Mouse (Mus musculus) urinary bladder, postnatal 4 days (tissue): ENCODE data around the gene Eef1akmt3.
A peak's percentile ranks its signal among the peaks of the same experiment; 100 is the strongest.

Source experiments
- DNase-seq, 2 experiments: peaks; one replicate each; pipeline ENCODE4 v3.0.0; 2021 to 2022; ENCODE audit warnings: low spot score in 2 of 2

Eef1akmt3 gene

GRCm38 (mm10) chr10:127001297-127001696 is 40.0 kb downstream of the Eef1akmt3 start:
- no peak for DNase-seq

DNA sequence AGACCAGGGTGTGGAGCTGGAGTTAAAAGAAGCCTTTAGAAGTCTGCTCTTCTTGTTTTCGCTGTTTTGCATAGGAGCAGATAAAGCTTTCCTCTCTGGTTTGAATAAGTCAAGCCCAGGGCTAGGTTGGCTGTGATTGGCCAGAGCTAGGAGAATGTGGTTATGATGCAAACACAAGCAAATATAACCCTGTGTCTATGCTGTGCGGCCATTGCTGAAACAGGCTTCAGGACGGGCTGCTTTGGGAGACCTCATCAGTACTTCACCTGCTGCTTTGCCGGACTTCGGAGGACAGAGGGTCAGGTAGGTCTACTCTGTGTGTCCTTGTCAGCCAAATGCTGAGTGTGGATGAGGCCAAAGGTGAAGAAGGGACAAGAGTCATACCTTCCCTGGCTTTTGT is 40.8 kb downstream of the Eef1akmt3 start, which contains the start of gene Avil:
TSS of gene Avil (plus strand) at position 181 of the 400 bp plus-strand sequence.
- no peak for DNase-seq

DNA sequence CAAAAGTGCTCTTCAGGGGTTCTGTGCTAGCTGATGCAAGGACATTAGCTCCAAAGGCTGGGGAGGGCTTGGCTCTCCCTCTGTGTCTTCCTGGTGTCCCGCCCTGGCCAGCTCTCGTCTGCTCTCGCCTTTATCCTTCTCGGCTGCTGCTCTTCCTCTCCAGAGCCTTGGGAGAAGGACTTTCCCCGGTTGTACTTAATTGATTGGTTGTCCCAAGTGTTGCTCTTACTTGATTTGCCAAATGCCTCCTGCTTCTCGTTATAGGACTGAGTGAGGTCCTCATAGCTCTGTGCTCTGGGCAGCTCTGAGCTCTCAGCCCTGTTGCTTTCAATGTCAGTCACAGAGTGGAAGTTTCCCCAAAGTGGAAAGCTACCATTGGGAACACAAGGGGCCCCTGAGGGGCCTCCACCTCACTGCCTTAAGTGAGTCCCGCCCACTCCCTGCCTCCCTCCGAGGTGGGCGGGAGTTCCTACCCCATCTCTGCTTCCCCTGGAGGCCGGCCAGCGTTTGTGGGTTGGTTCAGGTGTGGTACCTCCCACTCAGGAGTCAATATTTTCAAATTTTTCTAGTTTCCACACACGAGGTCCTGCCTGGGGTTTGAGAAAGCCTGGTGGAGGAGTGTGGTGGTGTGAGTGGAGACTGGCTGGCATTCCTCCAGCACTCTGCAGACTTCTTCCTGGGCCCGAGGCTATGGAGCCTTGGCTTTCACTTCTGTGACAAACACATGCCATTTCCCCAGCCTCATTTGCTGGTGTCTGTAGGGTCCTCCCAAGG is 43.8 kb downstream of the Eef1akmt3 start:
- no peak for DNase-seq

DNA sequence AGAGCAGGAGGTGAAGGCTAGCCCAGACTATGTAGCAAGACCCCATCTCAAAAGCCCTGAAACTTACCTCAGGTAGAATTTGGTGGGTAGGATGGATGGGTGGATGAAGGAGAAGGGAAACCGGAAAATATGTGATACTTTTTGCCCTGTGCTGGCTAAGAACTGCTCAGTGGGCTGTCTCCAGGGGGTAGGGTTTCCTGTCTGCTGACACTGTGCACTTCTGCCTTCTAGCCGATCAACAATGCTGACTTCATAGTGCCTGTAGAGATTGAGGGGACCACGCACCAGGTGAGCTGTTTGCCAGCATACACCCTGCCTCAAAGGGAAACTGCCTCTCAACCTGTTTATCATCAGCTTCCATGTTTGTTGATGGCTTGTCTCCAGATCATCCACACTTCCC is 47.7 kb downstream of the Eef1akmt3 start:
- no peak for DNase-seq

GRCm38 (mm10) chr10:126991676-126992075 is 49.6 kb downstream of the Eef1akmt3 start:
- DNase-seq = no peak

DNA sequence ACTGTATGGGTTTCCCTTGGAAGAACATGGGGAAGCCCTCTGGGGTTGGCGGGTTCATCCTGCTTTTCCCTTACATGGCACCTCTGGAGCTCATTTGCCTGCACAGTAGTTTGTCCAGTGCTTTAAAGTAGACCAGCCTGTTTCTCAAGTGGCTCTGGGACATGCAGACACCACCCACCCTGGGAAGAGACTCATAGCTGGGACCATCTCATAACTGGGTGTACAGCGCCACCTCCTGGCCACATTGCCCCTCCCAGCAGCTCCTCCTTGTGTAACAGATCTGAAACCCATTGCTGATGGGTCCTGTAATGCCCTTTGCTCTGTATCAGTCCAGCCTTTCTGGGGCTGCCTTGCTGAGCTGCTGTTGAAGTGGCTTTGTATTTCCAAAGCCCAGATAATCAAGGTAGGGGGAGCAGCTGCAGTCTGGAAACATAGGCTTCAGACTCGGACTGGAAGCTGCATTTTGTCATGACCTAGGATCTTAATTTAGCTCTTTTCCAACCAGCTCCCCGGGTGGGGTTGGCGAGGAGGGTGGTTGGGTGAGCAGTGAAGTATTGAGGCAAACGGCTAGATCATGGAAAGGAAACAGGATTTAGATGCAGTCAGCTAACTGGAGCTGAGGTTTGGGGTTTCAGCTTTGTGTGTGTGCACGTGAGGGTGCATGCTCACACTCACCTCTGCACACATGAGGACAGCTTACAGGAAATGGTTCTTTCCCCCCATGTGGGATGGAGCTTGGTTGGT is 50.8 kb downstream of the Eef1akmt3 start:
- peak; percentile 78 to 89 for DNase-seq

DNA sequence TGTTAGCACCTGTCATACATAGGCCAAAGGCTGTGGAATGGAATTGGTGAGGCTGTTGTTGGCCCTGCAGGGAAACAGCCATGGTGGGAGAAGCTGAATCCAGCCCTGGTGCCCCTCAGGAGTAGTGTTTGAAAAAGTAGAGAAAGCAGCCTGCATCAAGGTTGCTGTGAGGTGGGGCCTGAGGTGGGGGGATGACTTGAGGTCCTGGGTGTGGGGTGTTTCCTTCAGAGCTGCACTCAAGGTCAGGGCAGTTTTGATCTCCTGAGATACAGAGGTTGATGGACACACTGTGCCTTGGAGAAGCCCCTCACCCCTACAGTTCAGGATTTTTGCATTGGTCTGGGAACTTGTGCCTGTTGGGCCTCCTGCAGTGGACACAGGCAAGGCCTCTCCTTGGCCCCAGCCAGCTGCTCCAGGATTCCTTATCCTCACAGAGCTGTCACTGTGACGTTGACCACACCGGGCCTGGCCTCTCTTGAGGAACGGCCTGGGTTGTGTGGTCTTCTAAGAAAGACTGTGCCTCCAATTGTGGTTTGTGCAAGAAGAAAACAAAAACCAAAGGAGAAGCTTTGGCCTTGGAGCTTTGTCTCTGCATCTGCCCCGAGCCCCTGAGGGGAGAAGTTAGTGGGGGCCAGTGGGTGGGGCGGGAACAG is 52.7 kb downstream of the Eef1akmt3 start:
- DNase-seq = no peak

DNA sequence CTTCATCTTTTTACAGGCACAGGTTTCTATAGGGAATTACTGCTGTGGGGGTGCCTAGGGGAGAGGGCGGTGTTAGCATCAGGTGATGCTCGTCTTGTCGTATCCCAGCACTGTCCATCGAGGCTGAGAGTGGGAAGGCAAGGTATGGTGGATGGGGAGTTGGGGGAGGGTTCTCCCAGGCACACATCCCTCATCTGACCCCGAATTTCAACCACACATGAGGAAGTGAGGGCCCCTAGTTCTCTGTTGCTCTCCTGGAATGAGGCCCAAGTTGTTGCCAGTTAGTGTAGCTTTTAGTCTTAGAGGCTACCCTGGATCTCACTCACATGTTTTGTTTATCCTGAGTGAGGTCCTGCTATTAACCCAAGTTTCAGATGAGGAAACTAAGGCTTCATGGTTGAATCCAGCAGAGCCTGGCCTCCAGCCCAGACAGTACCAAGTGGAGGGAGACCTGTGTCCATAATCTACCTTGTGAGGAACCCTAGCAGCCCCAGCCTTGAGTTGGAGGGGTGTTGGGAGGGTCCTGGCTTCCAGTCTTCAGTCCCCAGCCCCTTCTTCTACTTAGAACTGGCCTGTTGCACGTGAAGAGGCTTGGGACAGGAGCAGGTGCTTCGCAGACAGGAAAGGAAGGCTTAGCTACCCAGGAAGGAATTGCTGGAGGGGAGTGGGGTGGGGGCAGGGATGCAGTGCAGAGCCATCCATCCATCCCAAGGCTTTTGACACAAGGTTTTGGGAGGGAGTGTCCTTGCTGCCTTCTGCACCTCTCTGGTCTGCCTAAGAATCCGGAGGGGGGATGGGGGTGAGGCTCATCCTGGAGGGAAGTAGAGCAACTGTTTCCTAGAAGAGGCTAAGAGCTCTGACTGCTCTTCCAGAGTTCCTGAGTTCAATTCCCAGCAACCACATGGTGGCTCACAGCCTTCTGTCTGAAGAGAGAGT is 53.9 kb downstream of the Eef1akmt3 start:
- no peak for DNase-seq

DNA sequence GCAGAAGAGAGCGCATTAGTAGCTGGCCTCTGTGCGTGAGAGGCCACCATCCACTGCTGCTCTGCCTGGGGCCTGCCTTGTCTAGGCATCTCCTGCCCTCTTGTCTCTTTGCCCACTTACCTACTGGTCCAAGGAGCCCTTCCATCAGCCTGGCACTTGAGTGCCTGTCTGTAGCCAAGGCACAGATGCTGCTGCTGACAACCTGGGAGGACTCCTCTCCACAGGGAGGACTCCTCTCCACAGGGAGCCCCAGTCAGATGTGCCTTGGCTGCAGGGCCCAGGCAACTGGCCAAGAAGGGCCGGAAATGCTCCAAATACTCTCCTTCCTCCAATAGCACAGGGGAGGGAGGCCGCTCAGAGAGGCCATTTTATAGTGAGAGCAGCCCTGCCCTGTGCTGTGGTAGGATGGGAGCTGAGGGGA is 54.8 kb downstream of the Eef1akmt3 start:
- DNase-seq = peak; percentile 82 to 84

- DNase-seq = no peak
Measured at GRCm38 (mm10) chr10:126985579-126985978, 55.7 kb downstream of the Eef1akmt3 start.

DNA sequence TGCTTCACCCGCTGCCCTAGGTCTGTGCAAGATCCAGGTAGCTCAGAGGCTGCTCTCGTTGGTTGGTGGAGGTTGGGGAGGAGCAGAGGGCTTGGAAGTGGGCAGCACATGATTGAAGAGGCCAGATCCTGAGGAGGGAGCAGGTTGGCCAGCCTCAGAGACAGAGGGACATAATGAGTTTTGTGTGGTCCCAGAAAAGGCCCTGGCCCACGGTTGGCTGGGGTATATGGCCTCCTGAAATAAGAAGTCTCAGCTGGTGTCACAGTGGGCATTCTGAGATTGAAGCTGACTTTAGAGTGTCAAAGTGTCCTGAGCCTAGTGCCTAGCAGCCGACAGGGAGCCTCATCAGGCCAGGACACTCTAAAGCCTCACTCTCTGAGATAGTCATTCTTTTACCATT is 56.2 kb downstream of the Eef1akmt3 start:
- no peak for DNase-seq

GRCm38 (mm10) chr10:126984189-126985004 is 56.9 kb downstream of the Eef1akmt3 start:
- no peak for DNase-seq

GRCm38 (mm10) chr10:126983193-126983725 is 58.1 kb downstream of the Eef1akmt3 start:
- DNase-seq = no peak

DNA sequence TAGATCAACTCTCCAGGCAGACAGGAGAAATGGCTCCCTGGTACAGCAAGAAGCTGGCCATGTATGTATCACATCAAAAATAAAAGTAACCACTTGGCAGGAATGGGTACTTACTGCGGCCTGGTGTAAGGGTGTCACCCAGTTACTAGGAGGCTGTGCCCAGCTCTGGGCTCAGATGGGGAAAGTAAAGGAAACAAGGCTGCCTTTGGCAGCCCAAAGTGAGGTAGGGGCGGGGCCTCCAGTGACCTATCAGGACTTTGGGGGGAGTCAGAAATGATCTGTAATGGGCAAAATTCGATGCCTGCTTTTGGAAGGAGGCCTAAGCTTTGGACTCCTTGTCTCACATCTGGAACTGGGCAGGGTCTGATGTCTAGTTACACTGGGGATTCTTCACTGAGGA is 59.6 kb downstream of the Eef1akmt3 start:
- no peak for DNase-seq
